Mouse (Mus musculus) limb, embryonic 14.5 days (tissue): ENCODE measurements around the gene Sestd1. TPM values are rescaled to one million over a fixed set of nuclear protein-coding genes. Genes with fewer than 3 reads are reported as not detected.

Experiments
- ATAC-seq: fragments of 200-750 bp; cut with Nextera tagmentation; 2 replicates; pipeline ENCODE4 v1.8.0; 2017; ENCODE audit warnings: low read depth, moderate number of reproducible peaks, moderate TSS enrichment; ENCODE audit not compliant: low FRiP score
- DNase-seq: peaks from one replicate; pipeline ENCODE4 v3.0.0-alpha.2; 2015; ENCODE audit warnings: low spot score
- H3K27ac ChIP-seq: fragments of 300-500 bp; sonication (generic); replicated peaks from 2 replicates; pipeline ENCODE4 v1.5.1; 2014; ENCODE audit warnings: low read depth, mild to moderate bottlenecking, low read length, moderate library complexity, mixed read lengths
- H3K27me3 ChIP-seq: fragments of 300-500 bp; sonication (generic); 2 replicates; pipeline ENCODE4 v1.6.1; 2014; ENCODE audit warnings: low read length, mixed read lengths; ENCODE audit not compliant: control insufficient read depth, insufficient read depth
- H3K36me3 ChIP-seq: fragments of 300-500 bp; sonication (generic); 2 replicates; pipeline ENCODE4 v1.6.1; 2014; ENCODE audit warnings: mild to moderate bottlenecking, low read length, moderate library complexity, mixed read lengths; ENCODE audit not compliant: control insufficient read depth, insufficient read depth
- H3K4me1 ChIP-seq: fragments of 300-500 bp; sonication (generic); 2 replicates; pipeline ENCODE4 v1.6.1; 2014; ENCODE audit warnings: antibody characterized with exemption, low read length, mixed read lengths; ENCODE audit not compliant: control insufficient read depth, insufficient read depth
- H3K4me2 ChIP-seq: fragments of 300-500 bp; sonication (generic); replicated peaks from 2 replicates; pipeline ENCODE4 v1.6.1; 2014; ENCODE audit warnings: low read depth, mild to moderate bottlenecking, low read length, moderate library complexity; ENCODE audit not compliant: severe bottlenecking
- H3K4me3 ChIP-seq: fragments of 300-500 bp; sonication (generic); replicated peaks from 2 replicates; pipeline ENCODE4 v1.5.1; 2014; ENCODE audit warnings: low read length
- H3K9ac ChIP-seq: fragments of 300-500 bp; sonication (generic); 2 replicates; pipeline ENCODE4 v1.6.1; 2014; ENCODE audit warnings: mild to moderate bottlenecking, low read depth, low read length, moderate library complexity; ENCODE audit not compliant: severe bottlenecking
- H3K9me3 ChIP-seq: fragments of 300-500 bp; sonication (generic); 2 replicates; pipeline ENCODE4 v1.6.1; 2016; ENCODE audit warnings: low read length; ENCODE audit not compliant: control insufficient read depth
- POLR2A ChIP-seq: fragments of 200-500 bp; IDR thresholded peaks from 2 replicates; pipeline ENCODE4 v1.8.0; 2012; ENCODE audit warnings: inconsistent platforms, mild to moderate bottlenecking, moderate library complexity, borderline replicate concordance; ENCODE audit not compliant: insufficient read depth, insufficient read length; ENCODE audit errors: extremely low read depth
- WGBS: fragments of 180-500 bp; shearing (Covaris S2); extraction: QIAGEN DNeasy Blood & Tissue Kit; methylation state at CpG from one replicate; pipeline ENCODE4 v1.1.7; 2014; 5-methylcytosine and 5-hydroxymethylcytosine counted together
- polyA plus RNA-seq, 2 experiments: library from polyadenylated mRNA; depleted of rRNA in 1 of 2; stranded (reverse) in 1 of 2; unstranded in 1 of 2; fragments of >200 nt; fragmentation: Nextera tagmentation in 1 of 2; extraction: Ambion mirVana in 1 of 2; gene quantifications; 2 replicates each; pipeline versions ENCODE4 v1.2.1 to v1.2.3; 2012 to 2014

Sestd1 gene
- polyA plus RNA-seq, 2 experiments = 23.8 to 25.4 TPM

DNA sequence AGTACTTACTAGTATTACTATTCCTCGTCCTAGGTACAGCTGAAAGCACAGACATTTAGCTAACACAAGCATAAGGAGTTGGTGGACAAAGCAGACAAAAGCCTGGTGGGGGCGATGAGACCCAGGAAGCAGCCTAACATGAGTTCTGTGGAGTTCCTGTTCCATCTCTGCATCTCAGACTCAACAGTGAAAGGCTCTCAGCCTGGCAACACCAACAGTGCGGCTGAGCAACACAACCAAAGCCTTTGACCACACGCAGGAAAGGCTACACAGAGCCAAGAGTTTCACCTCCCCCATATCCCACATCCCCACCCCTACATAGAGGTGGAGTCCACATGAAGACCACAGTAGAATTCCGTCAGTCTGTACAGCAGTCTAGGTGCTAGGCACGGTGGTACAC lies 15.8 kb downstream of the Sestd1 start:
- Histone ChIP-seq H3K9ac (no peak overlapping the region), H3K27me3 (no peaks in the 10 kb centered on the region), H3K4me2 (no peak overlapping the region), H3K9me3 (no peaks in the 10 kb centered on the region), H3K4me1 (peaks cover 25% of the 10 kb centered on the region), H3K4me3 (no peak overlapping the region), H3K27ac (no peak overlapping the region), H3K36me3 (no peaks in the 10 kb centered on the region)
- 84% methylated on average over 6 of the region's 6 CpGs for WGBS
- no peak for DNase-seq
- no peak for TF ChIP-seq POLR2A
- ATAC-seq = no peak

DNA sequence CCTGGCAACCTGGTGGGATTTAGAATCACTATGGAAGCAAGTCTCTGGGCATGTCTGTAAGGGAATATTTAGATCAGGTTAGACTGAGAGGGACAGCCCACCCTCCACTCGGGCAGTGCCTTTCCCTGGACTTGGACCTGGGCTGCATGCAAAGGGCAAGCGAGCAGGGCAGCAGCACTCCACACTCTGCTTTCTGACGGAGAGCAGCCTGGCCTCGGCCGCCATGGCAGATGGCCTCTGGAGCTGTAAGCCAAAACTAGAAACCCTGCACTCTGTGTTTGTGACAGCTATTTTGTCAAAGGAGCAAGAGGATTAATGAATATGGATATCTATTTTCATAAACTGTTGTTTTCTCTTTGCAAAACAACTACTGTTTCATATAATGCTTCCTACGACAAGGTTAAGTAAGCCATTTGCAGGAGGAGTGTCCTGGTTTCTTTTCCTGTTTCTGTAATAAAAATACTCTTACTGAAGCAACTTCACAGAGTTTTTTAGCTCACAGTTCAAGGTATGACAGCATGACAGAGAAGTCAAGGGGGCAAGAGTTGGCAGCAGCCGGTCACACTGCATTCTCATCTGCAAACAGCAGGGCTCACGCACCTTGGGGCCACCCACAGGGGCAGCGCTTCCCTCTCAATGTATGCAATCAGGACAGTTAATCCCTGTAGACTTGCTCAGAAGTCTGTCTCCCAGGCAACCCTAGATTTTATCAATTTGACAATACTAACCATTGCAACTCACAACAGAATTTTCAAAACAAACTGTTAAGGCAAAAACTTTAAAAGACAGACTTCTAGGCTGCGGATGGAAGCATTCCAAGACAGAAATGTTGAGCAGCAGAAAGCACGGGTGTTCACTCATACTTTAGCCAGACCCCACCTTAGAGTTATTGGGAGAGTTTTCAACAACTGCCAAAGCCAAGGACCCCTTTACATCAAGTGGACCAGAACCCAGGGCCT lies 16.6 kb downstream of the Sestd1 start:
- H3K27me3 ChIP-seq = no peaks in the 10 kb centered on the region
- no peaks in the 10 kb centered on the region for H3K9me3 ChIP-seq
- DNase-seq (no peak), ATAC-seq (no peak)
- no peaks in the 10 kb centered on the region for H3K36me3 ChIP-seq
- no peak overlapping the region for H3K9ac ChIP-seq
- peaks cover 21% of the 10 kb centered on the region for H3K4me1 ChIP-seq
- no peak overlapping the region for H3K4me2 ChIP-seq
- H3K27ac ChIP-seq = no peak overlapping the region
- H3K4me3 ChIP-seq = no peak overlapping the region
- 58% methylated on average over 11 of the region's 11 CpGs for whole genome bisulfite sequencing
- TF ChIP-seq POLR2A = no peak

DNA sequence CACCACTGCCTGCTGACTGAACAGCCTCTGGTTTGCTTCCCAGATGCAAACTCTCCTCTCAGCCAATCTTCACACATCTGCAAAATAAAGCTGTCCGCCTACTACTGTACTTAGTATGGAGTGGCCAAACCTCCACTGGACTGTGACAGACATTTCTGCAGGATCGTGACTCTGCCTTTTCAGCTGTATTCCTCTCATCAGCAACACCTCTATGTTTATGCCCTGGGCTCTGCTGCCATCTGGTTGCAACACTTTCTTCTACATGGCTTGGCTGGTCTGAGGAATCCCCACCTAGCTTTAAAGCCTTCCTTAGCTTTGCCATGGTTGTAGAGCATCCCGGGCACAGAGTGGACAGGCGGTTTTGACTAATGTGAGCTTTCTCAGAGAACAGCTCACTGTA lies 20.3 kb downstream of the Sestd1 start:
- Histone ChIP-seq H3K4me1 (peaks cover 11% of the 10 kb centered on the region), H3K36me3 (no peaks in the 10 kb centered on the region), H3K4me3 (no peak overlapping the region), H3K4me2 (no peak overlapping the region), H3K27ac (no peak overlapping the region), H3K9ac (no peak overlapping the region), H3K27me3 (no peaks in the 10 kb centered on the region), H3K9me3 (no peaks in the 10 kb centered on the region)
- TF ChIP-seq POLR2A = no peak
- DNase-seq (peak; percentile 30), ATAC-seq (no peak)
- 72% methylated on average over 4 of the region's 4 CpGs for WGBS

DNA sequence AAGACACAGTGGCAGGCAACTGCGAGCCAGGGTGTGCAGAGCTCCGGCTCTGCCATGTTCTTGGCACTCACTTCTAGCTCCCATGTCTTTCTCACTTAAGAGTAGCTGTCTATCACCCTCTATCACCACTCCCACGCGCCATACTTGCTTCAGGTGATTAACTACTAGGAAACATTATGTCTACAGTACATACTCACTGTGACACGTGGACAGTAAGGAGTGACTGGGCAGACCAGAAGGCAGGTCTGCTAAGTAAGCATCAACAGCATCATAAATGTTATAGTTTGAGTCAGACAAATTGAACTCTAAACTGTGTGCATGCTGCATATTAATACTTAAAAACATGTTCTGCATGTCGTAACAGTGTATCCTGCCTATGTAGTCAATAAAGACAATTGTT lies 27.2 kb downstream of the Sestd1 start:
- Histone ChIP-seq H3K4me1 (peaks cover 11% of the 10 kb centered on the region; the same call in 1 of the 2 replicates), H3K9ac (no peak overlapping the region), H3K4me2 (no peak overlapping the region), H3K27me3 (no peaks in the 10 kb centered on the region), H3K4me3 (no peak overlapping the region), H3K36me3 (peaks cover 3% of the 10 kb centered on the region; the same call in 1 of the 2 replicates), H3K27ac (no peak overlapping the region), H3K9me3 (no peaks in the 10 kb centered on the region)
- TF ChIP-seq POLR2A = no peak
- DNase-seq (no peak), ATAC-seq (no peak)
- 85% methylated on average over 6 of the region's 6 CpGs for WGBS

DNA sequence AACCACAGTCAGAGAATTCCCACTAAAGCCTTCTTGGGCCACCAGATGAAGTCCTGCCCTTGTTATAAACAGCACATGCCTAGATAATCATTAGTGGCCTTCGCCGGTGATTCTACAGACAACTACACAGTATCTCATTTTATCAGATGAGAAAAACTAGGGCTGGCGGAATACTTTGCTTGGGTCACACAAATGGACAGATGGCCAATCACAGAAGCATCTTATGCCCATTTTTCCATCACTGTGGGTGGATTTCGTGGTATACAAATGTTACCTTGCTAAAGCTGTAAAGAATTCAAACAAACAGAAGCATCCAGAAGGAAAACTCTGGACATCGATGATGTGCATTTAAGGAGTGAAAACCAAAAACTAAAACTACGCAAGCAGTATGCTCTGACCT lies 28.7 kb downstream of the Sestd1 start:
- no peaks in the 10 kb centered on the region for H3K9me3 ChIP-seq
- peaks cover 15% of the 10 kb centered on the region for H3K4me1 ChIP-seq
- no peak overlapping the region for H3K9ac ChIP-seq
- no peak for DNase-seq
- ATAC-seq = no peak
- no peaks in the 10 kb centered on the region for H3K27me3 ChIP-seq
- H3K4me2 ChIP-seq = no peak overlapping the region
- TF ChIP-seq POLR2A = no peak
- WGBS = 95% methylated on average over 6 of the region's 6 CpGs
- H3K36me3 ChIP-seq = peaks cover 3% of the 10 kb centered on the region; the same call in 1 of the 2 replicates
- no peak overlapping the region for H3K27ac ChIP-seq
- H3K4me3 ChIP-seq = no peak overlapping the region
